Comparison of ENCODE assay signal across 11 mouse cellular contexts in genomic region chr4:141454581-141455350, GRCm38 (mm10). TPM values are rescaled to one million over a fixed set of nuclear protein-coding genes. Genes with fewer than 3 reads are reported as not detected.
A peak's percentile ranks its signal among the peaks of the same experiment; 100 is the strongest.
DNase-seq lines count a peak whose midpoint lies in the region.
"Had no signal": no experiment of that assay in that cellular context is flagged by ENCODE, and none has a peak within 500 bp of the region (broad histone marks: within the 10 kb centered on the region; RNA-seq: fewer than 3 reads in every experiment).

No protein-coding gene starts in this region.

- peak; percentile 19 to 36 for DNase-seq in cerebellum, postnatal 25 days
- DNase-seq in cerebellum, adult 9-10 months, result no peak
- peak; percentile 12 for DNase-seq in lung, postnatal 25 days (ENCODE audit: low spot score)
- no peak for DNase-seq in lung, postnatal 4 days
- peak; percentile 87 for DNase-seq in induced T-regulatory cell, adult 2 months (ENCODE audit: low read depth)
- DNase-seq in thymus, postnatal 0 days (ENCODE audit: low spot score), result peak; percentile 73
- no peak for DNase-seq in adrenal gland, postnatal 25 days
- no peak for DNase-seq in kidney, adult 11 months
- DNase-seq: lung, postnatal 10 days had no signal

RNA-seq across cellular contexts. Expression of gene Zbtb17, which starts 10.3 kb away (rescaled TPM):
- 31.1 and 32.5 TPM in 2 replicates for polyA plus RNA-seq in thymus, postnatal 0 days (2015; fragmentation: Nextera tagmentation; extraction: Ambion mirVana)
- total RNA-seq in adrenal gland, postnatal 25 days (2021), result 18.6 and 19.6 TPM in 2 replicates

RNA-seq across cellular contexts. Expression of gene Srarp, which starts 18.9 kb away (rescaled TPM):
- not detected in 2 replicates for polyA plus RNA-seq in thymus, postnatal 0 days (2015; fragmentation: Nextera tagmentation; extraction: Ambion mirVana)
- not detected in 2 replicates for total RNA-seq in adrenal gland, postnatal 25 days (2021)
- polyA plus RNA-seq: forebrain, embryonic 12.5 days had no signal

RNA-seq across cellular contexts. Expression of gene Hspb7, which starts 34.2 kb away (rescaled TPM):
- 0.27 TPM in 1 of 2 replicates, not detected in the other for polyA plus RNA-seq in thymus, postnatal 0 days (2015; fragmentation: Nextera tagmentation; extraction: Ambion mirVana)
- 0.33 TPM in 1 of 2 replicates, not detected in the other for total RNA-seq in adrenal gland, postnatal 25 days (2021)
- polyA plus RNA-seq: forebrain, embryonic 12.5 days had no signal

RNA-seq across cellular contexts. Expression of gene Clcnkb, which starts 39.0 kb away (rescaled TPM):
- 0.23 TPM in 1 of 2 replicates, not detected in the other for polyA plus RNA-seq in thymus, postnatal 0 days (2015; fragmentation: Nextera tagmentation; extraction: Ambion mirVana)
- total RNA-seq in adrenal gland, postnatal 25 days (2021), result not detected in 2 replicates
- polyA plus RNA-seq: forebrain, embryonic 12.5 days; hindbrain, embryonic 14.5 days had no signal

RNA-seq across cellular contexts. Expression of gene Clcnka, which starts 56.2 kb away (rescaled TPM):
- polyA plus RNA-seq in thymus, postnatal 0 days (2015; fragmentation: Nextera tagmentation; extraction: Ambion mirVana), result 0.17 and 0.27 TPM in 2 replicates
- not detected in 2 replicates for total RNA-seq in adrenal gland, postnatal 25 days (2021)
- polyA plus RNA-seq: forebrain, embryonic 12.5 days had no signal

Comparison
In these comparisons a context has a peak if more than half of its experiments do, and no peak if none do; other contexts are left out.
1. DNase-seq: peak in cerebellum, postnatal 25 days (2 of 2), lung, postnatal 25 days (single experiment), induced T-regulatory cell, adult 2 months (single experiment) and thymus, postnatal 0 days (single experiment); none in cerebellum, adult 9-10 months (single experiment), lung, postnatal 4 days (0 of 2), adrenal gland, postnatal 25 days (single experiment) and kidney, adult 11 months (single experiment).